Mouse (Mus musculus): ENCODE results near the gene Glt8d1.
A peak's percentile ranks its signal among the peaks of the same experiment; 100 is the strongest.

GRCm38 (mm10) chr14:31001307-31002205, at the start of gene Glt8d1, which contains the start of gene Spcs1:
- TF ChIP-seq CTCF (conservative IDR thresholded peaks at IDR 0.05; ENCODE audit: insufficient read depth, insufficient read length, low read depth, low read length), result no peak
- peak; percentile 64 for TF ChIP-seq POLR2A (IDR thresholded peaks at IDR 0.05; ENCODE audit: low read depth, low read length)

Measured in kidney, adult 2 months (tissue).